Mouse (Mus musculus): ENCODE measurements at regions not wholly inside any gene's neighbourhood (a gene's known extent, or its start where the extent isn't known, plus 50 kb on each side); places are given as distances from the start of the nearest gene placed in this dataset.

GRCm38 (mm10) chr4:53231867-53232266 lies 72.2 kb upstream of the Abca1 start:
- no peak overlapping the region for H3K4me3 ChIP-seq (replicated peaks; ENCODE audit: extremely low read depth, low read depth, low read length)
- H3K4me1 ChIP-seq (ENCODE audit: control insufficient read depth, insufficient read depth, low read length): peaks cover 7% of the 10 kb centered on the region; the same call in 1 of the 2 replicates
- WGBS: 81% methylated on average over 4 of the region's 4 CpGs
- no peak for TF ChIP-seq CTCF (IDR thresholded peaks at IDR 0.05; ENCODE audit: insufficient read depth, low read length)
- no peak for TF ChIP-seq POLR2A (IDR thresholded peaks at IDR 0.05; ENCODE audit: borderline replicate concordance, extremely low read depth, low read depth, low read length)
- no peak for DNase-seq

GRCm38 (mm10) chr4:53231046-53231445 lies 71.4 kb upstream of the Abca1 start:
- no peak for TF ChIP-seq CTCF (IDR thresholded peaks at IDR 0.05; ENCODE audit: insufficient read depth, low read length)
- no peak for TF ChIP-seq POLR2A (IDR thresholded peaks at IDR 0.05; ENCODE audit: borderline replicate concordance, extremely low read depth, low read depth, low read length)
- 89% methylated on average over 2 of the region's 2 CpGs for WGBS

DNA sequence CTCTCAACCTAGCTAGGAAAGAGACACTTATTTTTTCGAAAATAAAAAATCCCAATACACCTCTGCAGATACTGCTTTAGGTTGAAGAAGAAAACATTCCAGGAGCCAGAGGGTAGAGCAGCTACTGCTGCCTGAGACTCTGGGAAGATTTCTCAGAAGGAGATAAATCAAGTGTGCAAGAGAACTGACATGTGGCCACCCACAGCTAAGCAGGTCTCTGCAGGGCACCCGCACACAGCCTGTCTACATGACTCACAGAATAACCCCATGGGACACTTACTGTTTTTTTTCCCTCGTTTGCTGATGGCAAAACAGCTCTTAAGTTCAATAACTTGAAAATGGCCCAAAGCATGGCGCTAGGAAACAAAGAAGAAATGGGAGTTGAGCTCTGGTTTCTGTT lies 68.7 kb upstream of the Abca1 start:
- peaks cover 7% of the 10 kb centered on the region; the same call in 1 of the 2 replicates for H3K4me1 ChIP-seq (ENCODE audit: control insufficient read depth, insufficient read depth, low read length)
- no peak for DNase-seq
- 71% methylated on average over 4 of the region's 4 CpGs for WGBS
- TF ChIP-seq CTCF (IDR thresholded peaks at IDR 0.05; ENCODE audit: insufficient read depth, low read length) (no peak), POLR2A (IDR thresholded peaks at IDR 0.05; ENCODE audit: borderline replicate concordance, extremely low read depth, low read depth, low read length) (no peak)
- H3K4me3 ChIP-seq (replicated peaks; ENCODE audit: extremely low read depth, low read depth, low read length): no peak overlapping the region

More at GRCm38 (mm10) chr4:53231046-53231445, 71.4 kb upstream of the Abca1 start:
- Histone ChIP-seq H3K4me3 (replicated peaks; ENCODE audit: extremely low read depth, low read depth, low read length) (no peak overlapping the region), H3K4me1 (ENCODE audit: control insufficient read depth, insufficient read depth, low read length) (peaks cover 7% of the 10 kb centered on the region; the same call in 1 of the 2 replicates)
- no peak for DNase-seq

GRCm38 (mm10) chr4:53227771-53228170 lies 68.1 kb upstream of the Abca1 start:
- Histone ChIP-seq H3K4me1 (ENCODE audit: control insufficient read depth, insufficient read depth, low read length) (peaks cover 7% of the 10 kb centered on the region; the same call in 1 of the 2 replicates), H3K4me3 (replicated peaks; ENCODE audit: extremely low read depth, low read depth, low read length) (no peak overlapping the region)
- WGBS: 22% methylated on average over 8 of the region's 8 CpGs
- DNase-seq: no peak
- TF ChIP-seq POLR2A (IDR thresholded peaks at IDR 0.05; ENCODE audit: borderline replicate concordance, extremely low read depth, low read depth, low read length) (no peak), CTCF (IDR thresholded peaks at IDR 0.05; ENCODE audit: insufficient read depth, low read length) (no peak)

DNA sequence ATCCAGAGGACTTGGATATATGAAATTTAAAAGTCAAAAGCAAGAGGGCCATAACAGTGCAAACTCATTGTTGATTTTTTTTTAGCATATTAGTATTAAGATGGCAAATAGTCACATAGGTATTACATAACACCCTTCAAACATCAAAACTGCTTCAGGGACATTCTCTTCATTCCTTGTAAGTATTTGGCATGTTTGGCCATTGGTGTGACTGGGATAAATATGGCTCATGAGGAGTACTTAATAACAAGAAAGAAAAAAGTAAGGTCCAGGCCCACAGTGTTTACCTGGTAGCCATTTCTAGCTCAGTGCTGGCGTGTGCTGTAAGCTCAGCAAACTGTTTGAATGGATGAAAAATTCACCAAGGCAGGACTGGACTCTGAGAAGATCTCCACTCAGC lies 67.4 kb upstream of the Abca1 start:
- H3K4me1 ChIP-seq (ENCODE audit: control insufficient read depth, insufficient read depth, low read length): peaks cover 7% of the 10 kb centered on the region; the same call in 1 of the 2 replicates
- no peak for DNase-seq
- WGBS: 74% methylated on average over 1 of the region's 1 CpGs
- TF ChIP-seq POLR2A (IDR thresholded peaks at IDR 0.05; ENCODE audit: borderline replicate concordance, extremely low read depth, low read depth, low read length) (no peak), CTCF (IDR thresholded peaks at IDR 0.05; ENCODE audit: insufficient read depth, low read length) (no peak)
- no peak overlapping the region for H3K4me3 ChIP-seq (replicated peaks; ENCODE audit: extremely low read depth, low read depth, low read length)

DNA sequence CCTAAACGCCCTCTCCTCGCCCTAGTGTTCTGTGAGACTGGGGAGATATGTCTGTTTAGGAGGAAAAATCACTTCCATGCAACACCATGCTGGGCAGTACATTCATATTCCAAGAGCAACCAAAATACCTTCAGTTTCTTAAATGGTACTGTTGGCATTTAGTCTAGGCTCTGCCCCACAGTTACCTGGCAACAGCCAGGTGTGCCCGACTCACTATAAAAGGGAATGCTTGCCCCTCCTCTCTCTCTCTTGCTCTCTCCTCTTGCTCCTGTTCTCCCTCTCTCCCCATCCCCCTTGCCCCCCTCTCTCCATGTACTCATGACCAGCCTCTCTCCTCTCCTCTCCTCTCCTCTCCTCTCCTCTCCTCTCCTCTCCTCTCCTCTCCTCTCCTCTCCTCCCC lies 66.7 kb upstream of the Abca1 start:
- TF ChIP-seq CTCF (IDR thresholded peaks at IDR 0.05; ENCODE audit: insufficient read depth, low read length) (no peak), POLR2A (IDR thresholded peaks at IDR 0.05; ENCODE audit: borderline replicate concordance, extremely low read depth, low read depth, low read length) (no peak)
- 77% methylated on average over 3 of the region's 3 CpGs for WGBS
- no peak for DNase-seq
- peaks cover 7% of the 10 kb centered on the region; the same call in 1 of the 2 replicates for H3K4me1 ChIP-seq (ENCODE audit: control insufficient read depth, insufficient read depth, low read length)
- no peak overlapping the region for H3K4me3 ChIP-seq (replicated peaks; ENCODE audit: extremely low read depth, low read depth, low read length)

DNA sequence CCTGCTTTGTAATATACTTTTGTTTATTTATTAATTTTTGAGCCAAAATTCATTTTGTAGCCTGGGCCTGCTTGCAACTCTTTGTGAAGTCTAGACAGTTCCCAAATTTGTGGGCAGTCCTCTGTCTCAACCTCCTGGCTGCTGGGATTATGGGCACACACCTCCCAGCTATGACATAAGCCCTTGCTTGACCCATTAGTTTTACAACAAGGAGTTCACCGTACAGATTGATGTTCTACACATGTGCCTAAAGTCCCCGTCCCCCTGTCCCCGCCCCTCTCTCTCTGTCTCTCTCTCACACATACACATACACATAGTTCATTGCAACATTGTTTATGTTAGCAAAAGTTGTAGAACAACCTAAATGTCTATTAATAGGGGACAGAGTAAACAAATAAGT lies 63.7 kb upstream of the Abca1 start:
- no peak overlapping the region for H3K4me3 ChIP-seq (replicated peaks; ENCODE audit: extremely low read depth, low read depth, low read length)
- H3K4me1 ChIP-seq (ENCODE audit: control insufficient read depth, insufficient read depth, low read length): peaks cover 19% of the 10 kb centered on the region
- TF ChIP-seq CTCF (IDR thresholded peaks at IDR 0.05; ENCODE audit: insufficient read depth, low read length) (no peak), POLR2A (IDR thresholded peaks at IDR 0.05; ENCODE audit: borderline replicate concordance, extremely low read depth, low read depth, low read length) (no peak)
- DNase-seq: no peak
- WGBS: 76% methylated on average over 3 of the region's 3 CpGs

DNA sequence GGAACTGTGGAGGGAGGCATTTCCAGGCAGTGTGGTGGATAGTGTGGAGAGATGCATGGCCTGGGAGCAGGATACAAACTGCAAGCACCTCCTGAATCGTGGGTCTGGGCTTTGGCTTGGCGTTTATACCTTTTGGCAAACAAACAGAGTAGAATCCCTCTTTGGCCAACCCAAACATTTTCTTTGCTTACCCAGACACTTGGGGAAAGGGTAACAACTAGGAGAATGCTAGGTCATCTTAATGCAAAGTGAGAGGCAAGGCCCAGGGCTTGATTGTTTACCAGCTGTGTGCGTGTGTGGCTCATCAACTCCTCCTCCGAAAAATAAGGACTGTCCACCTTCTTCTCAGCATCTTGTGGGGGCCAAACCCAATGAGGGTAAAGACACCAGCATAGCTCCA lies 61.1 kb upstream of the Abca1 start:
- Histone ChIP-seq H3K4me3 (replicated peaks; ENCODE audit: extremely low read depth, low read depth, low read length) (no peak overlapping the region), H3K4me1 (ENCODE audit: control insufficient read depth, insufficient read depth, low read length) (peaks cover 15% of the 10 kb centered on the region)
- WGBS: 70% methylated on average over 4 of the region's 4 CpGs
- TF ChIP-seq CTCF (IDR thresholded peaks at IDR 0.05; ENCODE audit: insufficient read depth, low read length) (no peak), POLR2A (IDR thresholded peaks at IDR 0.05; ENCODE audit: borderline replicate concordance, extremely low read depth, low read depth, low read length) (no peak)
- DNase-seq: no peak

DNA sequence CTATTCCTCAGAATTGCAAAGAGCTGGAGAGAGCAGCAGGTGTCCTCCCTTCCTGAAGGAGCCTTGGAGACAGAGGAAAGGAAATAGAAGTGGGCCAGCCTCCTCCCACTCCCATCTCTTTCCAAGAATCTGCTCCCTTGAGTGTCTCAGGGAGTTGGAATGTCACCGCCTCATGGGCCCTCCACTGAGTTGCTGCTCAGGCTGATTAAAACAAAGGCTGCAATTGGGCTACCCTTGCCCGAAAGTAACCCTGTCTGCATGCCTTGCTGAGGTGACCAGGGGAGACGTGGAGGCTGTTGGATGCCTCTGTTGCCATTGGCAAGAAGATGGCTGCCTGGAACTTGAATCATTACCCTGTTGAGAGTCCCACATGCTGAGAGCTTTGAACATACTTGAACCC lies 59.7 kb upstream of the Abca1 start:
- peak; percentile 47 for DNase-seq
- Histone ChIP-seq H3K4me3 (replicated peaks; ENCODE audit: extremely low read depth, low read depth, low read length) (no peak overlapping the region), H3K4me1 (ENCODE audit: control insufficient read depth, insufficient read depth, low read length) (peaks cover 15% of the 10 kb centered on the region)
- WGBS: 39% methylated on average over 3 of the region's 3 CpGs
- TF ChIP-seq POLR2A (IDR thresholded peaks at IDR 0.05; ENCODE audit: borderline replicate concordance, extremely low read depth, low read depth, low read length) (no peak), CTCF (IDR thresholded peaks at IDR 0.05; ENCODE audit: insufficient read depth, low read length) (no peak)

GRCm38 (mm10) chr4:53218752-53219151 lies 59.1 kb upstream of the Abca1 start:
- DNase-seq: peak; percentile 18
- H3K4me3 ChIP-seq (replicated peaks; ENCODE audit: extremely low read depth, low read depth, low read length): no peak overlapping the region
- peaks cover 15% of the 10 kb centered on the region for H3K4me1 ChIP-seq (ENCODE audit: control insufficient read depth, insufficient read depth, low read length)
- no peak for TF ChIP-seq POLR2A (IDR thresholded peaks at IDR 0.05; ENCODE audit: borderline replicate concordance, extremely low read depth, low read depth, low read length)
- TF ChIP-seq CTCF (IDR thresholded peaks at IDR 0.05; ENCODE audit: insufficient read depth, low read length): no peak
- 24% methylated on average over 7 of the region's 7 CpGs for WGBS
